Mouse (Mus musculus) kidney, postnatal 0 days (tissue): Measurements from ENCODE around the gene Jpt1. TPM values are rescaled to one million over a fixed set of nuclear protein-coding genes. Genes with fewer than 3 reads are reported as not detected.
"Not testable (repeated sequence)": the region's sequence is repeated elsewhere in the genome, so short reads cannot be mapped to it uniquely, and the experiment has no call there.

Experiments
- ATAC-seq: fragments of 200-750 bp; cut with Nextera tagmentation; replicated peaks from 2 replicates; pipeline ENCODE4 v1.8.0; 2017; ENCODE audit warnings: low read depth, moderate number of reproducible peaks, moderate TSS enrichment, moderate library complexity; ENCODE audit not compliant: low FRiP score
- DNase-seq: peaks from one replicate; pipeline ENCODE4 v3.0.0-alpha.2; 2016; ENCODE audit warnings: low spot score
- H3K27ac ChIP-seq: fragments of 300-500 bp; sonication (generic); 2 replicates; pipeline ENCODE4 v1.5.1; 2014; ENCODE audit warnings: mild to moderate bottlenecking
- H3K27me3 ChIP-seq: fragments of 300-500 bp; sonication (generic); 2 replicates; pipeline ENCODE4 v1.6.1; 2014; ENCODE audit warnings: low read length, mixed read lengths; ENCODE audit not compliant: insufficient read depth
- H3K36me3 ChIP-seq: fragments of 300-500 bp; sonication (generic); 2 replicates; pipeline ENCODE4 v1.6.1; 2014; ENCODE audit warnings: low read length, mixed read lengths; ENCODE audit not compliant: insufficient read depth
- H3K4me1 ChIP-seq: fragments of 300-500 bp; sonication (generic); replicated peaks from 2 replicates; pipeline ENCODE4 v1.6.1; 2014; ENCODE audit warnings: antibody characterized with exemption, low read length, mixed read lengths; ENCODE audit not compliant: insufficient read depth
- H3K4me2 ChIP-seq: fragments of 300-500 bp; sonication (generic); 2 replicates; pipeline ENCODE4 v1.6.1; 2014; ENCODE audit warnings: mild to moderate bottlenecking, low read length, moderate library complexity, mixed read lengths
- H3K4me3 ChIP-seq: fragments of 300-500 bp; sonication (generic); replicated peaks from 2 replicates; pipeline ENCODE4 v1.5.1; 2014; ENCODE audit warnings: low read depth, low read length
- H3K9ac ChIP-seq: fragments of 300-500 bp; sonication (generic); 2 replicates; pipeline ENCODE4 v1.6.1; 2014; ENCODE audit warnings: low read depth, low read length
- H3K9me3 ChIP-seq: fragments of 300-500 bp; sonication (generic); replicated peaks from 2 replicates; pipeline ENCODE4 v1.6.1; 2016; ENCODE audit warnings: low read length, inconsistent platforms, mixed read lengths
- CTCF ChIP-seq: IDR thresholded peaks from 2 replicates; pipeline ENCODE4 v1.5.1; 2016; ENCODE audit warnings: antibody characterized with exemption, low read depth, mild to moderate bottlenecking, moderate library complexity
- WGBS: fragments of 180-500 bp; shearing (Covaris S2); extraction: QIAGEN DNeasy Blood & Tissue Kit; methylation state at CpG from one replicate; pipeline ENCODE4 v1.1.7; 2014; 5-methylcytosine and 5-hydroxymethylcytosine counted together
- polyA plus RNA-seq: library from polyadenylated mRNA; unstranded; fragments of >200 nt; fragmentation: Nextera tagmentation; extraction: Ambion mirVana; gene quantifications from 2 replicates; pipeline ENCODE4 v1.2.1, GENCODE M21; 2015

Gene Jpt1
- polyA plus RNA-seq, 1 experiment from 2014 or later, result 251 TPM

GRCm38 (mm10) chr11:115461846-115462242, 52.3 kb downstream of the Jpt1 start:
- 65% methylated on average over 5 of the region's 5 CpGs for WGBS
- H3K27ac ChIP-seq, result peak overlapping the region; percentile 86

GRCm38 (mm10) chr11:115460976-115461375, 53.2 kb downstream of the Jpt1 start:
- TF ChIP-seq CTCF, result peak; percentile 6; the same call in 1 of the 2 replicates
- Histone ChIP-seq H3K4me1 (no peaks in the 10 kb centered on the region), H3K27me3 (no peaks in the 10 kb centered on the region), H3K27ac (no peak overlapping the region), H3K4me2 (no peak overlapping the region), H3K9ac (no peak overlapping the region), H3K9me3 (no peaks in the 10 kb centered on the region), H3K4me3 (no peak overlapping the region), H3K36me3 (no peaks in the 10 kb centered on the region)
- ATAC-seq (no peak), DNase-seq (no peak)
- WGBS, result 28% methylated on average over 8 of the region's 8 CpGs

More at GRCm38 (mm10) chr11:115461846-115462242, 52.3 kb downstream of the Jpt1 start:
- no peak overlapping the region for H3K9ac ChIP-seq
- H3K4me3 ChIP-seq, result no peak overlapping the region
- H3K36me3 ChIP-seq, result no peaks in the 10 kb centered on the region
- DNase-seq (no peak), ATAC-seq (no peak)
- H3K4me1 ChIP-seq, result no peaks in the 10 kb centered on the region
- peak overlapping the region; percentile 38; the same call in 1 of the 2 replicates for H3K4me2 ChIP-seq
- H3K9me3 ChIP-seq, result no peaks in the 10 kb centered on the region
- no peak for TF ChIP-seq CTCF
- H3K27me3 ChIP-seq, result no peaks in the 10 kb centered on the region

- H3K27me3 ChIP-seq, result no peaks in the 10 kb centered on the region
- no peak overlapping the region for H3K4me2 ChIP-seq
- H3K9ac ChIP-seq, result no peak overlapping the region
- DNase-seq (peak; percentile 58), ATAC-seq (no peak)
- H3K9me3 ChIP-seq, result no peaks in the 10 kb centered on the region
- TF ChIP-seq CTCF, result no peak
- no peaks in the 10 kb centered on the region for H3K36me3 ChIP-seq
- H3K4me1 ChIP-seq, result no peaks in the 10 kb centered on the region
- 26% methylated on average over 6 of the region's 6 CpGs for WGBS
- H3K4me3 ChIP-seq, result no peak overlapping the region
- no peak overlapping the region for H3K27ac ChIP-seq
Observed at GRCm38 (mm10) chr11:115457405-115457804, 56.8 kb downstream of the Jpt1 start.

- DNase-seq (no peak), ATAC-seq (no peak)
- Histone ChIP-seq H3K9ac (no peak overlapping the region), H3K27me3 (no peaks in the 10 kb centered on the region), H3K4me2 (no peak overlapping the region), H3K4me1 (no peaks in the 10 kb centered on the region), H3K4me3 (no peak overlapping the region), H3K9me3 (no peaks in the 10 kb centered on the region), H3K27ac (no peak overlapping the region), H3K36me3 (no peaks in the 10 kb centered on the region)
- WGBS, result 89% methylated on average over 5 of the region's 5 CpGs
- no peak for TF ChIP-seq CTCF
Observed at GRCm38 (mm10) chr11:115456182-115456581, 58.0 kb downstream of the Jpt1 start.

GRCm38 (mm10) chr11:115455619-115456018, 58.6 kb downstream of the Jpt1 start:
- Histone ChIP-seq H3K4me3 (no peak overlapping the region), H3K27ac (no peak overlapping the region), H3K9me3 (no peaks in the 10 kb centered on the region), H3K27me3 (no peaks in the 10 kb centered on the region), H3K9ac (no peak overlapping the region), H3K4me1 (no peaks in the 10 kb centered on the region), H3K4me2 (no peak overlapping the region), H3K36me3 (no peaks in the 10 kb centered on the region)
- DNase-seq (no peak), ATAC-seq (no peak)
- TF ChIP-seq CTCF, result peak; percentile 37; the same call in 1 of the 2 replicates
- WGBS, result 89% methylated on average over 15 of the region's 15 CpGs

GRCm38 (mm10) chr11:115454822-115455221, 59.4 kb downstream of the Jpt1 start:
- H3K27me3 ChIP-seq, H3K36me3 ChIP-seq, H3K4me3 ChIP-seq, H3K9me3 ChIP-seq, DNase-seq, H3K27ac ChIP-seq, H3K4me1 ChIP-seq, H3K9ac ChIP-seq, ATAC-seq, H3K4me2 ChIP-seq: not testable (repeated sequence)
- 93% methylated on average over 6 of the region's 6 CpGs for WGBS

- Histone ChIP-seq H3K4me1 (no peaks in the 10 kb centered on the region; the same call in 1 of the 2 replicates), H3K4me2 (no peak overlapping the region), H3K27ac (peak overlapping the region; percentile 60), H3K36me3 (no peaks in the 10 kb centered on the region), H3K4me3 (no peak overlapping the region), H3K27me3 (no peaks in the 10 kb centered on the region), H3K9ac (no peak overlapping the region), H3K9me3 (no peaks in the 10 kb centered on the region)
- WGBS, result 57% methylated on average over 4 of the region's 4 CpGs
- TF ChIP-seq CTCF, result no peak
- ATAC-seq (no peak), DNase-seq (no peak)
Observed at GRCm38 (mm10) chr11:115453306-115453705, 60.9 kb downstream of the Jpt1 start.
